ENCODE assay signal across 8 mouse cellular contexts in genomic region chr1:111864063-111864778, GRCm38 (mm10). TPM values are rescaled to one million over a fixed set of nuclear protein-coding genes. Genes with fewer than 3 reads are reported as not detected.
DNase-seq lines count a peak whose midpoint lies in the region; ATAC-seq lines count a peak whose summit lies in the region.

No protein-coding gene starts in this region.

- peak; percentile 61 for ATAC-seq in inflammation-experienced regulatory T-cells, adult 6 months

- DNase-seq in adrenal gland, postnatal 10 days, result peak; percentile 79
- peak; percentile 89 for DNase-seq in embryo, embryonic 10.5 days (ENCODE audit: low spot score)
- DNase-seq in gastrocnemius, postnatal 25 days, result peak; percentile 34
- peak; percentile 42 to 80 for DNase-seq in left cerebral cortex, adult 9 months (ENCODE audit: low spot score in 2 of 2)
- DNase-seq in right cerebral cortex, postnatal 10 days (ENCODE audit: low spot score in 2 of 2), result peak; percentile 87
- DNase-seq in MN1 (ENCODE audit: low spot score), result no peak

- peak overlapping the region; percentile 93 for H3K4me3 ChIP-seq in megakaryocyte, embryonic 14.5 days (replicated peaks)

- H3K36me3 ChIP-seq in megakaryocyte, embryonic 14.5 days (replicated peaks; ENCODE audit: low read length), result no peaks in the 10 kb centered on the region

- no peaks in the 10 kb centered on the region for H3K27me3 ChIP-seq in megakaryocyte, embryonic 14.5 days (replicated peaks)

- peaks cover 13% of the 10 kb centered on the region for H3K4me1 ChIP-seq in megakaryocyte, embryonic 14.5 days

- H3K9me3 ChIP-seq in megakaryocyte, embryonic 14.5 days, result no peaks in the 10 kb centered on the region

RNA-seq across cellular contexts. Expression of gene Dsel, which starts 0.5 kb away (rescaled TPM):
- 1 to 10 TPM; 8.2 to 9.5 TPM for total RNA-seq in adrenal gland, postnatal 10 days (2021)
- 1 to 10 TPM; 4.2 to 5.3 TPM for total RNA-seq in gastrocnemius, postnatal 25 days (2021)
- 1 to 10 TPM; 1.6 to 2.3 (median 2.0) TPM for polyA plus RNA-seq in inflammation-experienced regulatory T-cells, adult 6 months (2017; shearing (Covaris generic))
- polyA plus RNA-seq in megakaryocyte, embryonic 14.5 days (2012; ENCODE audit: insufficient read depth, low replicate concordance), result 1.3 TPM in 1 of 2 replicates, not detected in the other
